Mouse (Mus musculus) MEL (cell line): ENCODE data around the gene Casp2.

Source experiments
- CHD1 ChIP-seq: IDR thresholded peaks from 2 replicates; pipeline ENCODE4 v1.6.1; 2012; ENCODE audit warnings: low read depth, mild to moderate bottlenecking, inconsistent platforms, low read length, improper control_type of control experiment
- CTCF ChIP-seq, 3 experiments: IDR thresholded peaks in 2 of 3; conservative IDR thresholded peaks in 1 of 3; 2 replicates each; pipeline ENCODE4 v1.5.1; 2011 to 2012; ENCODE audit warnings: low read length in 3 of 3, low read depth in 2 of 3, mild to moderate bottlenecking in 2 of 3, improper control_type of control experiment in 1 of 3, inconsistent platforms in 1 of 3, mixed read lengths in 1 of 3, moderate library complexity in 1 of 3; ENCODE audit not compliant: control insufficient read depth in 1 of 3, insufficient read depth in 1 of 3, poor library complexity in 1 of 3, severe bottlenecking in 1 of 3
- MAZ ChIP-seq: IDR thresholded peaks from 2 replicates; pipeline ENCODE4 v1.6.1; 2012; ENCODE audit warnings: low read depth, mild to moderate bottlenecking, inconsistent platforms, low read length, improper control_type of control experiment
- SIN3A ChIP-seq: IDR thresholded peaks from 2 replicates; pipeline ENCODE4 v1.6.1; 2012; ENCODE audit warnings: low read length, improper control_type of control experiment, inconsistent platforms

DNA sequence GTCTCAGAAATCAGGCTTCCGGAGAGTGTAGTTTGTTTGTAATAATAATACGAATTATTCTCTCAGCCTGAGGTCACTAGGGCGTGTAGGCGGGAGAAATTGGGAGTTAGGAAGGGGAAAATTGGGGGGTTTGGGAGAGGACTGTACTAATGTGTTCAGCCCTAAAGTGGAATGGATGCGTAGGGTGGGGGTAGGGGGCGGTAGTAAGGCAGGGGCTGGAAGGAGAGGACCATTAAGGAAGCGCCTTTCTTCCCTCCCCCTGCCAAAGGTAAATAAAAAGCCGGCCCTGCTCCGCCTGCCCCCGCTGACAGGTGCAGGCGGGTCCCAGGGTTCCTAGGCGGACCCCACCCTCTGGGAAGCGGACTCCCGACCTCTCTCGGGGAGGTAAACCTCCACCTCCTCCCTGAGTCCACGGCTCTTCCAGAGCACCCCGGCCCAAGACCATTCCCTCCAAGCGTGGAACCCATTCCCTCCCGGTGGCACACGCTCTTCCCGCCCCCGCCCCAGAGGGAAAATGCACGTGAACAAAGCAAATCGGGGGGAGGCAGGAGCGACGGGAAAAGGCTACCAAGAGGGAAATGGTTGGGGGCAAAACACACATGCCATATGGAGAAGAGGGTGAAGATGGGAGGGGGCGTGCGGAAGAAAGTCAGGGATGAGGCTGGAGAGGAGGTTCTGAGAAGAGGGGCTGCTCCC, 58.7 kb downstream of the Casp2 start:
- TF ChIP-seq CTCF (IDR thresholded peaks at IDR 0.05 in 2 of 3, conservative IDR thresholded peaks at IDR 0.05 in 1 of 3; ENCODE audit: control insufficient read depth in 1 of 3, insufficient read depth in 1 of 3, low read depth in 2 of 3, low read length in 3 of 3, poor library complexity in 1 of 3, severe bottlenecking in 1 of 3) (no peak), MAZ (no peak), SIN3A (no peak), CHD1 (no peak)
